Mouse (Mus musculus) ES-E14 (cell line): ENCODE results near the gene Arid5b. TPM values are rescaled to one million over a fixed set of nuclear protein-coding genes. Genes with fewer than 3 reads are reported as not detected.
A peak's percentile ranks its signal among the peaks of the same experiment; 100 is the strongest.

Experiments used
- DNase-seq: peaks from one replicate; pipeline ENCODE4 v3.0.0-alpha.2; 2013; ENCODE audit warnings: low read depth, low spot score
- H3K27ac ChIP-seq: 2 replicates; pipeline ENCODE4 v1.5.1; 2012; ENCODE audit warnings: low read depth, mild to moderate bottlenecking, low read length, moderate library complexity, mixed read lengths; ENCODE audit not compliant: poor library complexity, insufficient read depth, severe bottlenecking
- H3K36me3 ChIP-seq: 2 replicates; pipeline ENCODE4 v1.6.1; 2012; ENCODE audit warnings: mild to moderate bottlenecking, low read length, moderate library complexity, mixed read lengths; ENCODE audit not compliant: control insufficient read depth, poor library complexity, insufficient read depth, severe bottlenecking
- H3K4me1 ChIP-seq, 2 experiments: fragments of 150-350 bp in 1 of 2; sonication (generic) in 1 of 2; 2 replicates each; pipeline ENCODE4 v1.6.1; 2012; ENCODE audit warnings: low read length in 2 of 2, mild to moderate bottlenecking in 1 of 2, mixed read lengths in 1 of 2; ENCODE audit not compliant: control insufficient read depth in 2 of 2, insufficient read depth in 2 of 2, poor library complexity in 1 of 2
- H3K4me3 ChIP-seq, 2 experiments: fragments of 150-350 bp in 1 of 2; sonication (generic) in 1 of 2; 2 replicates each; pipeline ENCODE4 v1.5.1; 2012; ENCODE audit warnings: low read length in 2 of 2, low read depth in 1 of 2, mild to moderate bottlenecking in 1 of 2, mixed read lengths in 1 of 2; ENCODE audit not compliant: insufficient read depth in 1 of 2, poor library complexity in 1 of 2, severe bottlenecking in 1 of 2
- H3K9ac ChIP-seq: 2 replicates; pipeline ENCODE4 v1.6.1; 2012; ENCODE audit warnings: low read depth, mild to moderate bottlenecking, low read length, mixed read lengths; ENCODE audit not compliant: poor library complexity, insufficient read depth, severe bottlenecking
- H3K9me3 ChIP-seq: fragments of 150-350 bp; sonication (generic); 2 replicates; pipeline ENCODE4 v1.6.1; 2012; ENCODE audit warnings: low read depth, mild to moderate bottlenecking, low read length; ENCODE audit not compliant: control insufficient read depth, insufficient read depth
- CHD2 ChIP-seq: IDR thresholded peaks from 2 replicates; pipeline ENCODE4 v1.6.1; 2014; ENCODE audit warnings: mild to moderate bottlenecking, low read depth, low read length, inconsistent platforms
- HCFC1 ChIP-seq: IDR thresholded peaks from 2 replicates; pipeline ENCODE4 v1.6.1; 2012; ENCODE audit warnings: low read length, inconsistent platforms, borderline replicate concordance; ENCODE audit not compliant: insufficient read depth
- MAFK ChIP-seq: IDR thresholded peaks from 2 replicates; pipeline ENCODE4 v1.6.1; 2014; ENCODE audit warnings: mild to moderate bottlenecking, low read depth, low read length, inconsistent platforms; ENCODE audit not compliant: insufficient read depth
- ZC3H11A ChIP-seq: IDR thresholded peaks from 2 replicates; pipeline ENCODE4 v1.6.1; 2012; ENCODE audit warnings: low read depth, mild to moderate bottlenecking, inconsistent platforms, low read length, borderline replicate concordance
- ZNF384 ChIP-seq: IDR thresholded peaks from 2 replicates; pipeline ENCODE4 v1.6.1; 2012; ENCODE audit warnings: low read depth, low read length, inconsistent platforms
- in situ Hi-C, 2 experiments: fragments of 600-800 bp; cut with MboI; formaldehyde crosslinking; loops; one replicate each; pipeline ENCODE4 v1.15.1; 2025; ENCODE audit warnings: low sequenced_read_pairs in 2 of 2, inconsistent platforms in 1 of 2; ENCODE audit not compliant: unreplicated experiment in 2 of 2
- total RNA-seq: library from RNA; depleted of rRNA; stranded (reverse); fragments of 300-350 nt; gene quantifications from 2 replicates; pipeline ENCODE4 v1.2.3, GENCODE M21; 2012

The Arid5b gene
- total RNA-seq, 1 experiment = 26.2 TPM

- TF ChIP-seq ZC3H11A (no peak), ZNF384 (no peak), CHD2 (no peak), HCFC1 (no peak), MAFK (no peak)
- Histone ChIP-seq H3K4me1 (0 out of 4 replicates have a peak, but pooled peaks cover 0 to 3% of the 10 kb centered on the region in 2 experiments), H3K9ac (no peak overlapping the region), H3K27ac (no peak overlapping the region), H3K36me3 (no peaks in the 10 kb centered on the region), H3K9me3 (no peaks in the 10 kb centered on the region), H3K4me3 (no peak overlapping the region)
- in situ Hi-C loops = no loop called here
- DNase-seq = no peak
Observed at GRCm38 (mm10) chr10:68247490-68248280, 30.9 kb downstream of the Arid5b start.

GRCm38 (mm10) chr10:68246603-68247247 lies 31.8 kb downstream of the Arid5b start:
- in situ Hi-C loops = no loop called here
- Histone ChIP-seq H3K36me3 (no peaks in the 10 kb centered on the region), H3K4me3 (no peak overlapping the region), H3K4me1 (0 out of 4 replicates have a peak, but pooled peaks cover 0 to 3% of the 10 kb centered on the region in 2 experiments), H3K27ac (no peak overlapping the region), H3K9me3 (no peaks in the 10 kb centered on the region), H3K9ac (no peak overlapping the region)
- no peak for DNase-seq
- TF ChIP-seq ZNF384 = no peak
- TF ChIP-seq MAFK = no peak
- TF ChIP-seq CHD2 = no peak
- no peak for TF ChIP-seq HCFC1
- no peak for TF ChIP-seq ZC3H11A

- in situ Hi-C loops = no loop called here
Observed at GRCm38 (mm10) chr10:68240804-68241485, 37.6 kb downstream of the Arid5b start.

GRCm38 (mm10) chr10:68240094-68240803 lies 38.3 kb downstream of the Arid5b start:
- TF ChIP-seq ZNF384 = 0 out of 2 replicates have a peak, but pooled peaks have one; percentile 37
- TF ChIP-seq ZC3H11A = no peak
- no peak overlapping the region for H3K4me3 ChIP-seq
- no peaks in the 10 kb centered on the region for H3K36me3 ChIP-seq
- in situ Hi-C loops = no loop called here
- no peak overlapping the region for H3K9ac ChIP-seq
- no peak overlapping the region for H3K27ac ChIP-seq
- DNase-seq = no peak
- no peaks in the 10 kb centered on the region for H3K9me3 ChIP-seq
- H3K4me1 ChIP-seq = peaks cover 2 to 4% of the 10 kb centered on the region in 2 experiments; a peak in 3 of 4 replicates

More at GRCm38 (mm10) chr10:68240804-68241485, 37.6 kb downstream of the Arid5b start:
- DNase-seq = no peak
- TF ChIP-seq CHD2 (no peak), ZNF384 (no peak), HCFC1 (no peak), ZC3H11A (no peak)
- H3K36me3 ChIP-seq = no peaks in the 10 kb centered on the region
- H3K4me1 ChIP-seq = peaks cover 2 to 4% of the 10 kb centered on the region in 2 experiments; a peak in 3 of 4 replicates
- no peak overlapping the region for H3K27ac ChIP-seq
- no peak overlapping the region for H3K9ac ChIP-seq
- no peaks in the 10 kb centered on the region for H3K9me3 ChIP-seq
- H3K4me3 ChIP-seq = no peak overlapping the region
